Mouse (Mus musculus): ENCODE measurements at regions not wholly inside any gene's neighbourhood (a gene's known extent, or its start where the extent isn't known, plus 50 kb on each side); places are given as distances from the start of the nearest gene placed in this dataset.

GRCm38 (mm10) chr8:10906353-10906752, 101.9 kb downstream of the Irs2 start:
- TF ChIP-seq CTCF (IDR thresholded peaks at IDR 0.05; ENCODE audit: extremely low read depth, insufficient read depth, insufficient read length, insufficient replicate concordance) (no peak), POLR2A (IDR thresholded peaks at IDR 0.05; ENCODE audit: low read depth, low read length) (no peak)
